Mouse (Mus musculus) liver, embryonic 14.5 days (tissue): ENCODE data around the gene Nol11. TPM values are rescaled to one million over a fixed set of nuclear protein-coding genes. Genes with fewer than 3 reads are reported as not detected.

ENCODE experiments used
- ATAC-seq: fragments of 200-750 bp; cut with Nextera tagmentation; 2 replicates; pipeline ENCODE4 v1.8.0; 2017; ENCODE audit warnings: moderate number of reproducible peaks, mild to moderate bottlenecking, moderate library complexity; ENCODE audit not compliant: insufficient read depth
- DNase-seq, 3 experiments: peaks; one replicate each; pipeline ENCODE4 v3.0.0-alpha.2; 2012 to 2013; ENCODE audit warnings: low read depth in 3 of 3, low spot score in 3 of 3
- H3K27ac ChIP-seq: fragments of 300-500 bp; sonication (generic); 2 replicates; pipeline ENCODE4 v1.5.1; 2014; ENCODE audit warnings: moderate library complexity, mild to moderate bottlenecking, control low read depth, inconsistent platforms
- H3K27me3 ChIP-seq: fragments of 300-500 bp; sonication (generic); 2 replicates; pipeline ENCODE4 v1.6.1; 2014; ENCODE audit warnings: mild to moderate bottlenecking, low read length, moderate library complexity; ENCODE audit not compliant: control insufficient read depth, insufficient read depth
- H3K36me3 ChIP-seq: fragments of 300-500 bp; sonication (generic); replicated peaks from 2 replicates; pipeline ENCODE4 v1.6.1; 2014; ENCODE audit warnings: low read depth; ENCODE audit not compliant: control insufficient read depth, insufficient read depth
- H3K4me1 ChIP-seq, 2 experiments: fragments of 200-500 bp in 1 of 2; fragments of 300-500 bp in 1 of 2; sonication (generic) in 1 of 2; replicated peaks; 2 replicates each; pipeline ENCODE4 v1.6.1; 2012 to 2014; ENCODE audit warnings: antibody characterized with exemption in 1 of 2, inconsistent platforms in 1 of 2, low read length in 1 of 2; ENCODE audit not compliant: control insufficient read depth in 2 of 2, insufficient read depth in 2 of 2
- H3K4me2 ChIP-seq: fragments of 300-500 bp; sonication (generic); 2 replicates; pipeline ENCODE4 v1.6.1; 2014; ENCODE audit warnings: low read depth, mild to moderate bottlenecking, control low read depth, moderate library complexity
- H3K4me3 ChIP-seq, 2 experiments: fragments of 200-500 bp in 1 of 2; fragments of 300-500 bp in 1 of 2; sonication (generic) in 1 of 2; 2 replicates each; pipeline ENCODE4 v1.5.1; 2012 to 2014; ENCODE audit warnings: low read depth in 2 of 2, low read length in 2 of 2, mild to moderate bottlenecking in 2 of 2, control low read depth in 1 of 2, inconsistent platforms in 1 of 2, moderate library complexity in 1 of 2; ENCODE audit not compliant: insufficient read depth in 1 of 2
- H3K9ac ChIP-seq: fragments of 300-500 bp; sonication (generic); replicated peaks from 2 replicates; pipeline ENCODE4 v1.6.1; 2014; ENCODE audit warnings: mild to moderate bottlenecking, control low read depth, moderate library complexity
- H3K9me3 ChIP-seq: fragments of 300-500 bp; sonication (generic); 2 replicates; pipeline ENCODE4 v1.6.1; 2016; ENCODE audit warnings: low read length, mixed read lengths; ENCODE audit not compliant: control insufficient read depth
- CTCF ChIP-seq: IDR thresholded peaks from 2 replicates; pipeline ENCODE4 v1.5.1; 2016; ENCODE audit warnings: antibody characterized with exemption, low read depth, control low read depth
- EP300 ChIP-seq: IDR thresholded peaks from 2 replicates; pipeline ENCODE4 v1.6.1; 2016; ENCODE audit warnings: antibody characterized with exemption, low read depth
- WGBS: fragments of 180-500 bp; shearing (Covaris S2); extraction: QIAGEN DNeasy Blood & Tissue Kit; methylation state at CpG from one replicate; pipeline ENCODE4 v1.1.7; 2014; ENCODE audit not compliant: insufficient replicate concordance; 5-methylcytosine and 5-hydroxymethylcytosine counted together
- polyA plus RNA-seq, 2 experiments: library from polyadenylated mRNA; depleted of rRNA in 1 of 2; stranded (reverse) in 1 of 2; unstranded in 1 of 2; fragments of >200 nt; fragmentation: Nextera tagmentation in 1 of 2; extraction: Ambion mirVana in 1 of 2; gene quantifications; 2 replicates each; pipeline versions ENCODE4 v1.2.1 to v1.2.3; 2012 to 2014

Gene Nol11
- polyA plus RNA-seq, 2 experiments: 11.3 to 19.9 TPM

- H3K4me3 ChIP-seq: no peak overlapping the region
- H3K4me2 ChIP-seq: no peak overlapping the region
- H3K9me3 ChIP-seq: no peaks in the 10 kb centered on the region
- TF ChIP-seq EP300 (no peak), CTCF (no peak)
- ATAC-seq (no peak), DNase-seq (no peak)
- WGBS: 73% methylated on average over 1 of the region's 1 CpGs
- no peak overlapping the region for H3K9ac ChIP-seq
- no peaks in the 10 kb centered on the region for H3K27me3 ChIP-seq
- H3K27ac ChIP-seq: no peak overlapping the region
- no peaks in the 10 kb centered on the region for H3K36me3 ChIP-seq
- no peaks in the 10 kb centered on the region; a peak in 1 of 4 replicates for H3K4me1 ChIP-seq
Observed at GRCm38 (mm10) chr11:107226431-107226830, 37.2 kb upstream of the Nol11 start.

- 70% methylated on average over 10 of the region's 10 CpGs for WGBS
- H3K9me3 ChIP-seq: no peaks in the 10 kb centered on the region
- ATAC-seq (no peak), DNase-seq (no peak)
- H3K4me2 ChIP-seq: no peak overlapping the region
- no peak overlapping the region for H3K27ac ChIP-seq
- no peaks in the 10 kb centered on the region for H3K36me3 ChIP-seq
- no peak overlapping the region for H3K4me3 ChIP-seq
- TF ChIP-seq CTCF (no peak), EP300 (no peak)
- H3K4me1 ChIP-seq: no peaks in the 10 kb centered on the region; a peak in 1 of 4 replicates
- H3K9ac ChIP-seq: no peak overlapping the region
- no peaks in the 10 kb centered on the region for H3K27me3 ChIP-seq
Observed at GRCm38 (mm10) chr11:107226013-107226412, 36.8 kb upstream of the Nol11 start.

- Histone ChIP-seq H3K4me2 (no peak overlapping the region), H3K9ac (no peak overlapping the region), H3K4me1 (no peaks in the 10 kb centered on the region; a peak in 1 of 4 replicates), H3K36me3 (no peaks in the 10 kb centered on the region), H3K4me3 (no peak overlapping the region), H3K27me3 (no peaks in the 10 kb centered on the region), H3K9me3 (no peaks in the 10 kb centered on the region), H3K27ac (no peak overlapping the region)
- ATAC-seq: no peak
- no peak for DNase-seq
- no peak for TF ChIP-seq EP300
- TF ChIP-seq CTCF: no peak
- WGBS: 69% methylated on average over 5 of the region's 5 CpGs
Observed at GRCm38 (mm10) chr11:107225301-107225700, 36.1 kb upstream of the Nol11 start.

GRCm38 (mm10) chr11:107223667-107224214 lies 34.6 kb upstream of the Nol11 start:
- Histone ChIP-seq H3K27ac (no peak overlapping the region), H3K4me2 (no peak overlapping the region), H3K9ac (no peak overlapping the region), H3K27me3 (no peaks in the 10 kb centered on the region), H3K4me3 (no peak overlapping the region), H3K9me3 (no peaks in the 10 kb centered on the region), H3K36me3 (no peaks in the 10 kb centered on the region), H3K4me1 (no peaks in the 10 kb centered on the region; a peak in 1 of 4 replicates)
- no peak for ATAC-seq
- DNase-seq: no peak
- no peak for TF ChIP-seq CTCF
- TF ChIP-seq EP300: no peak
- 68% methylated on average over 8 of the region's 8 CpGs for WGBS

GRCm38 (mm10) chr11:107223169-107223561 lies 34.0 kb upstream of the Nol11 start:
- H3K4me3 ChIP-seq: no peak overlapping the region
- TF ChIP-seq CTCF (no peak), EP300 (no peak)

More at GRCm38 (mm10) chr11:107223169-107223561, 34.0 kb upstream of the Nol11 start:
- Histone ChIP-seq H3K27me3 (no peaks in the 10 kb centered on the region), H3K27ac (no peak overlapping the region), H3K4me1 (no peaks in the 10 kb centered on the region; a peak in 1 of 4 replicates), H3K9me3 (no peaks in the 10 kb centered on the region), H3K9ac (no peak overlapping the region), H3K4me2 (no peak overlapping the region), H3K36me3 (no peaks in the 10 kb centered on the region)
- DNase-seq: no peak
- ATAC-seq: no peak
- 62% methylated on average over 1 of the region's 1 CpGs for WGBS
